Mouse (Mus musculus): ENCODE measurements at regions not wholly inside any gene's neighbourhood (a gene's known extent, or its start where the extent isn't known, plus 50 kb on each side); places are given as distances from the start of the nearest gene placed in this dataset.

GRCm38 (mm10) chr17:63808756-63809155 is 54.1 kb upstream of the Fer start:
- H3K27me3 ChIP-seq: no peaks in the 10 kb centered on the region
- DNase-seq (ENCODE audit: low read depth, low spot score): no peak
- no peak for TF ChIP-seq CTCF (IDR thresholded peaks at IDR 0.05)
- in situ Hi-C loops (cut with MboI; ENCODE audit: low pct_unique_long_range_greater_than_20kb): loop anchor here (10.0 kb wide), 1 partner anchor 234 kb away; no protein-coding TSS in a partner anchor
- POLR2A ChIA-PET: no interaction called here
- no peak for ATAC-seq
- CTCF ChIA-PET: no interaction called here

GRCm38 (mm10) chr17:63811246-63811785 is 51.5 kb upstream of the Fer start:
- H3K27me3 ChIP-seq: no peaks in the 10 kb centered on the region
- POLR2A ChIA-PET: no interaction called here
- CTCF ChIA-PET: interaction anchor here (1.0 to 1.6 kb wide), 2 partner anchors 8 to 18 kb away, joined by 3 to 11 read pairs; no protein-coding TSS in a partner anchor
- no peak for ATAC-seq
- no peak for DNase-seq (ENCODE audit: low read depth, low spot score)
- in situ Hi-C loops (cut with MboI; ENCODE audit: low pct_unique_long_range_greater_than_20kb): no loop called here
- TF ChIP-seq CTCF (IDR thresholded peaks at IDR 0.05): no peak

GRCm38 (mm10) chr17:63812586-63812985 is 50.3 kb upstream of the Fer start:
- no peaks in the 10 kb centered on the region for H3K27me3 ChIP-seq
- DNase-seq (ENCODE audit: low read depth, low spot score): no peak
- ChIA-PET POLR2A (no interaction called here), CTCF (interaction anchor here (1.0 to 1.6 kb wide), 2 partner anchors 9 to 17 kb away, joined by 3 to 11 read pairs; no protein-coding TSS in a partner anchor)
- no peak for TF ChIP-seq CTCF (IDR thresholded peaks at IDR 0.05)
- no peak for ATAC-seq
- in situ Hi-C loops (cut with MboI; ENCODE audit: low pct_unique_long_range_greater_than_20kb): no loop called here

All from Patski (cell line).